Mouse (Mus musculus) gastrocnemius, postnatal 36 days (tissue): ENCODE measurements at regions not wholly inside any gene's neighbourhood (a gene's known extent, or its start where the extent isn't known, plus 50 kb on each side); places are given as distances from the start of the nearest gene placed in this dataset.

Source experiments
- DNase-seq, 2 experiments: peaks; one replicate each; pipeline ENCODE4 v3.0.0; 2022
- intact Hi-C: fragments of 180-260 bp; cut with DNase I; formaldehyde crosslinking; loops from one replicate; pipeline ENCODE4 v1.15.1; 2025
- microRNA-seq, 2 experiments: library from miRNA; unstranded; fragments of <30 nt; microRNA quantifications; one replicate each; pipeline ENCODE4 v1.2.0; 2021

- intact Hi-C loops = no loop called here
- DNase-seq = no peak
Observed at GRCm38 (mm10) chr17:45169257-45169994, 264.1 kb downstream of the Cdc5l start.

Small RNAs in the stretch of these regions (microRNA-seq; reads per million reads assigned to microRNA genes)
- gene Gm24979 = 0 reads per million in 2 experiments
